Mouse (Mus musculus): Measurements from ENCODE around the gene Arpc3. TPM values are rescaled to one million over a fixed set of nuclear protein-coding genes. Genes with fewer than 3 reads are reported as not detected.
"Not testable (repeated sequence)": the region's sequence is repeated elsewhere in the genome, so short reads cannot be mapped to it uniquely, and the experiment has no call there.

The Arpc3 gene
- polyA plus RNA-seq, 1 experiment from 2014 or later = 39.3 TPM

- not testable (repeated sequence) for H3K4me1 ChIP-seq (ENCODE audit: control insufficient read depth, insufficient read depth, low read length); H3K36me3 ChIP-seq (ENCODE audit: control insufficient read depth, insufficient read depth, low read length); H3K9ac ChIP-seq (ENCODE audit: low read depth, low read length); H3K4me2 ChIP-seq; H3K9me3 ChIP-seq (replicated peaks; ENCODE audit: control insufficient read depth, low read length); ATAC-seq (replicated peaks; ENCODE audit: insufficient number of reproducible peaks, low FRiP score, low TSS enrichment); H3K4me3 ChIP-seq (ENCODE audit: low read depth, low read length); H3K27me3 ChIP-seq (ENCODE audit: control insufficient read depth, insufficient read depth, low read length); H3K27ac ChIP-seq (ENCODE audit: low read depth, low read length)
- WGBS (ENCODE audit: insufficient replicate concordance) = 49% methylated on average over 4 of the region's 4 CpGs
These were observed 29.0 kb downstream of the Arpc3 start for GRCm38 (mm10) chr5:122420676-122421075.

- Histone ChIP-seq H3K4me1 (ENCODE audit: control insufficient read depth, insufficient read depth, low read length) (peaks cover 9% of the 10 kb centered on the region), H3K27me3 (ENCODE audit: control insufficient read depth, insufficient read depth, low read length) (no peaks in the 10 kb centered on the region), H3K9me3 (replicated peaks; ENCODE audit: control insufficient read depth, low read length) (no peaks in the 10 kb centered on the region), H3K4me3 (ENCODE audit: low read depth, low read length) (peak within 1 kb of the TSS; percentile 98), H3K36me3 (ENCODE audit: control insufficient read depth, insufficient read depth, low read length) (no peaks in the 10 kb centered on the region), H3K27ac (ENCODE audit: low read depth, low read length) (peak within 1 kb of the TSS; percentile 84), H3K9ac (ENCODE audit: low read depth, low read length) (peak within 1 kb of the TSS; percentile 98), H3K4me2 (peak within 1 kb of the TSS; percentile 96)
- ATAC-seq (replicated peaks; ENCODE audit: insufficient number of reproducible peaks, low FRiP score, low TSS enrichment) = 0 out of 2 replicates have a peak, but pooled peaks have one; percentile 40
- 22% methylated on average over 17 of the region's 17 CpGs for WGBS (ENCODE audit: insufficient replicate concordance)
These were observed 29.8 kb downstream of the Arpc3 start, which contains the start of gene Anapc7 for GRCm38 (mm10) chr5:122421271-122422068. TSS of gene Anapc7 (plus strand) at chr5:122421693.

GRCm38 (mm10) chr5:122422071-122422964, 30.6 kb downstream of the Arpc3 start:
- H3K4me2 ChIP-seq = peak overlapping the region; percentile 96
- peak overlapping the region; percentile 98 for H3K4me3 ChIP-seq (ENCODE audit: low read depth, low read length)
- H3K9me3 ChIP-seq (replicated peaks; ENCODE audit: control insufficient read depth, low read length) = no peaks in the 10 kb centered on the region
- no peaks in the 10 kb centered on the region for H3K36me3 ChIP-seq (ENCODE audit: control insufficient read depth, insufficient read depth, low read length)
- no peaks in the 10 kb centered on the region for H3K27me3 ChIP-seq (ENCODE audit: control insufficient read depth, insufficient read depth, low read length)
- under 1% methylated on average over 73 of the region's 73 CpGs for WGBS (ENCODE audit: insufficient replicate concordance)
- peaks cover 9% of the 10 kb centered on the region for H3K4me1 ChIP-seq (ENCODE audit: control insufficient read depth, insufficient read depth, low read length)
- ATAC-seq (replicated peaks; ENCODE audit: insufficient number of reproducible peaks, low FRiP score, low TSS enrichment) = peak; percentile 79
- H3K27ac ChIP-seq (ENCODE audit: low read depth, low read length) = peak overlapping the region; percentile 84
- H3K9ac ChIP-seq (ENCODE audit: low read depth, low read length) = peak overlapping the region; percentile 98

GRCm38 (mm10) chr5:122423083-122423482, 31.4 kb downstream of the Arpc3 start:
- no peaks in the 10 kb centered on the region for H3K9me3 ChIP-seq (replicated peaks; ENCODE audit: control insufficient read depth, low read length)
- H3K27me3 ChIP-seq (ENCODE audit: control insufficient read depth, insufficient read depth, low read length) = no peaks in the 10 kb centered on the region
- H3K27ac ChIP-seq (ENCODE audit: low read depth, low read length) = no peak overlapping the region; the same call in 1 of the 2 replicates
- peaks cover 4% of the 10 kb centered on the region for H3K36me3 ChIP-seq (ENCODE audit: control insufficient read depth, insufficient read depth, low read length)
- H3K9ac ChIP-seq (ENCODE audit: low read depth, low read length) = peak overlapping the region; percentile 98
- H3K4me1 ChIP-seq (ENCODE audit: control insufficient read depth, insufficient read depth, low read length) = peaks cover 9% of the 10 kb centered on the region
- no peak for ATAC-seq (replicated peaks; ENCODE audit: insufficient number of reproducible peaks, low FRiP score, low TSS enrichment)
- WGBS (ENCODE audit: insufficient replicate concordance) = 27% methylated on average over 15 of the region's 15 CpGs
- peak overlapping the region; percentile 96 for H3K4me2 ChIP-seq
- peak overlapping the region; percentile 98 for H3K4me3 ChIP-seq (ENCODE audit: low read depth, low read length)

DNA sequence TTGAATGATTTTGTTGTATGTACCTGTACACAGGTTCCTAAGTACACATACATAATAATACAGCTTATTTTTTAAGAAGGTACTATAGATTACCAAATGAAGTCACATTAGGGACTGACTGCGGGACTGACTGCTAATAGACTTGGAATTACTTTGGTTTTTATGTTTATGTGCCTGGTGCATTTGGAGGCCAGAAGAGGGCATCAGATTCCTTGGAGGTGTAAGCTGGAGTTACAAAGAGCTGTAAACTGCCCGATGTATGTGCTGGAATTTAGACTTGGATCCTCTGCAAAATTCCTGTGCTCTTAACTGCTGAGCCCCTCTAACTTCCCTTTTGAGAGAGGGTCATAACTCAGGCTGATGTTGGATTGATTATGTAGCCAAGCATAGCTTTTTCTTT, 33.9 kb downstream of the Arpc3 start:
- no peak for ATAC-seq (replicated peaks; ENCODE audit: insufficient number of reproducible peaks, low FRiP score, low TSS enrichment)
- H3K36me3 ChIP-seq (ENCODE audit: control insufficient read depth, insufficient read depth, low read length) = peaks cover 25% of the 10 kb centered on the region
- no peaks in the 10 kb centered on the region for H3K27me3 ChIP-seq (ENCODE audit: control insufficient read depth, insufficient read depth, low read length)
- H3K9me3 ChIP-seq (replicated peaks; ENCODE audit: control insufficient read depth, low read length) = no peaks in the 10 kb centered on the region
- H3K9ac ChIP-seq (ENCODE audit: low read depth, low read length) = no peak overlapping the region
- H3K4me3 ChIP-seq (ENCODE audit: low read depth, low read length) = no peak overlapping the region
- no peak overlapping the region for H3K4me2 ChIP-seq
- H3K27ac ChIP-seq (ENCODE audit: low read depth, low read length) = no peak overlapping the region
- WGBS (ENCODE audit: insufficient replicate concordance) = 81% methylated on average over 2 of the region's 2 CpGs
- peaks cover 9% of the 10 kb centered on the region for H3K4me1 ChIP-seq (ENCODE audit: control insufficient read depth, insufficient read depth, low read length)

- no peak for ATAC-seq (replicated peaks; ENCODE audit: insufficient number of reproducible peaks, low FRiP score, low TSS enrichment)
- 90% methylated on average over 4 of the region's 4 CpGs for WGBS (ENCODE audit: insufficient replicate concordance)
- H3K4me3 ChIP-seq (ENCODE audit: low read depth, low read length) = no peak overlapping the region
- no peaks in the 10 kb centered on the region for H3K9me3 ChIP-seq (replicated peaks; ENCODE audit: control insufficient read depth, low read length)
- no peaks in the 10 kb centered on the region for H3K27me3 ChIP-seq (ENCODE audit: control insufficient read depth, insufficient read depth, low read length)
- H3K4me2 ChIP-seq = no peak overlapping the region
- H3K27ac ChIP-seq (ENCODE audit: low read depth, low read length) = no peak overlapping the region
- no peaks in the 10 kb centered on the region for H3K4me1 ChIP-seq (ENCODE audit: control insufficient read depth, insufficient read depth, low read length)
- peaks cover 46% of the 10 kb centered on the region for H3K36me3 ChIP-seq (ENCODE audit: control insufficient read depth, insufficient read depth, low read length)
- H3K9ac ChIP-seq (ENCODE audit: low read depth, low read length) = no peak overlapping the region
These were observed 38.5 kb downstream of the Arpc3 start for GRCm38 (mm10) chr5:122430036-122430775.

DNA sequence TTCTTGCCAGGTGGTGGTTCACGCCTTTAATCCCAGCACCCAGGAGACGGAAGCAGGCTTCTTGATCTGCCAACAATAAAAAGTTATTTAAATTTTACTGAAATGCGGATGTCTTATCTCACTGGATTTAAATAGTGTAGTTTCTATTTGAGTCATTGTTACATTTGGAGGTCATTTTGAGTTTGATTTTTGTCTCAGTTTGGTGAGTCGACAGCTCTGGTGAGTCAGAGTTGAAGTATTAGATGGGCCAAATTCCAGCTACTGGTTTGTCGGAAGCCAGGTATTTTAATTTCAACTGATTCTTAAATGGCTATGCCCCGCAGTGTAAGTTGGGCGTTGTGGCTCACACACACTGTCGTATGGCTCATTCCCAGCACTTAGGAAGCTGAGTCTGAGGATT, 39.5 kb downstream of the Arpc3 start:
- H3K9ac ChIP-seq (ENCODE audit: low read depth, low read length) = no peak overlapping the region
- H3K4me1 ChIP-seq (ENCODE audit: control insufficient read depth, insufficient read depth, low read length) = no peaks in the 10 kb centered on the region
- H3K4me2 ChIP-seq = no peak overlapping the region
- H3K36me3 ChIP-seq (ENCODE audit: control insufficient read depth, insufficient read depth, low read length) = peaks cover 51% of the 10 kb centered on the region
- WGBS (ENCODE audit: insufficient replicate concordance) = 90% methylated on average over 8 of the region's 8 CpGs
- no peaks in the 10 kb centered on the region for H3K27me3 ChIP-seq (ENCODE audit: control insufficient read depth, insufficient read depth, low read length)
- H3K4me3 ChIP-seq (ENCODE audit: low read depth, low read length) = no peak overlapping the region
- no peak overlapping the region for H3K27ac ChIP-seq (ENCODE audit: low read depth, low read length)
- H3K9me3 ChIP-seq (replicated peaks; ENCODE audit: control insufficient read depth, low read length) = no peaks in the 10 kb centered on the region
- no peak for ATAC-seq (replicated peaks; ENCODE audit: insufficient number of reproducible peaks, low FRiP score, low TSS enrichment)

- WGBS (ENCODE audit: insufficient replicate concordance) = 83% methylated on average over 4 of the region's 4 CpGs
- Histone ChIP-seq H3K9ac (ENCODE audit: low read depth, low read length) (no peak overlapping the region), H3K4me2 (no peak overlapping the region), H3K27me3 (ENCODE audit: control insufficient read depth, insufficient read depth, low read length) (no peaks in the 10 kb centered on the region), H3K4me3 (ENCODE audit: low read depth, low read length) (no peak overlapping the region), H3K9me3 (replicated peaks; ENCODE audit: control insufficient read depth, low read length) (no peaks in the 10 kb centered on the region), H3K36me3 (ENCODE audit: control insufficient read depth, insufficient read depth, low read length) (peaks cover 66% of the 10 kb centered on the region), H3K27ac (ENCODE audit: low read depth, low read length) (no peak overlapping the region), H3K4me1 (ENCODE audit: control insufficient read depth, insufficient read depth, low read length) (no peaks in the 10 kb centered on the region)
- no peak for ATAC-seq (replicated peaks; ENCODE audit: insufficient number of reproducible peaks, low FRiP score, low TSS enrichment)
These were observed 42.9 kb downstream of the Arpc3 start for GRCm38 (mm10) chr5:122434541-122434940.
